37 mouse cellular contexts compared by ENCODE assay signal in genomic region chr16:58677491-58677890, GRCm38 (mm10). TPM values are rescaled to one million over a fixed set of nuclear protein-coding genes. Genes with fewer than 3 reads are reported as not detected.
DNase-seq lines count a peak whose midpoint lies in the region; ATAC-seq and TF ChIP-seq lines count a peak whose summit lies in the region.
"Had no signal": no experiment of that assay in that cellular context is flagged by ENCODE, and none has a peak within 500 bp of the region (broad histone marks: within the 10 kb centered on the region; RNA-seq: fewer than 3 reads in every experiment).

No protein-coding gene starts in this region.

- no peak for DNase-seq in frontal cortex, postnatal 36 days (ENCODE audit: low spot score in 2 of 2)
- DNase-seq in liver, embryonic 11.5 days (ENCODE audit: low spot score) = no peak
- DNase-seq in liver = no peak
- DNase-seq in liver, embryonic 14.5 days (ENCODE audit: low read depth in 3 of 3, low spot score in 3 of 3) = no peak
- no peak for DNase-seq in urinary bladder, adult 2 months (ENCODE audit: low spot score)
- DNase-seq: adrenal gland, adult 2 months; cerebellum, adult 11 months; cerebellum, adult 9-11 months; gastrocnemius, postnatal 14 days; heart, postnatal 4 days; kidney, adult 8-10 months; kidney, postnatal 4 days; layer of hippocampus, postnatal 36 days; left cerebral cortex, postnatal 4 days; lung, embryonic 14.5 days; lung, postnatal 14 days; midbrain, embryonic 14.5 days; retina, postnatal 1 day; right cerebral cortex, postnatal 14 days had no signal

- H3K36me3 ChIP-seq in liver, embryonic 11.5 days (ENCODE audit: control insufficient read depth, insufficient read depth, low read length) = peaks cover 45% of the 10 kb centered on the region
- peaks cover 91% of the 10 kb centered on the region for H3K36me3 ChIP-seq in liver, embryonic 14.5 days (replicated peaks; ENCODE audit: control insufficient read depth, insufficient read depth, low read depth)

- TF ChIP-seq EP300 in liver, embryonic 14.5 days (IDR thresholded peaks at IDR 0.05; ENCODE audit: low read depth) = no peak

- peaks cover 27% of the 10 kb centered on the region for H3K4me1 ChIP-seq in liver, embryonic 11.5 days (replicated peaks; ENCODE audit: control insufficient read depth, insufficient read depth, low read length)
- H3K4me1 ChIP-seq in liver, embryonic 14.5 days (replicated peaks; ENCODE audit: control insufficient read depth in 2 of 2, insufficient read depth in 2 of 2, low read length in 1 of 2) = peaks cover 30 to 31% of the 10 kb centered on the region in 2 experiments
- H3K4me1 ChIP-seq: hindbrain, embryonic 13.5 days had no signal

- H3K9ac ChIP-seq in liver, embryonic 11.5 days (ENCODE audit: low read depth, low read length) = peak overlapping the region; percentile 30; the same call in 1 of the 2 replicates
- H3K9ac ChIP-seq in liver, embryonic 14.5 days (replicated peaks) = peak overlapping the region; percentile 43
- H3K9ac ChIP-seq: hindbrain, embryonic 13.5 days; lung, embryonic 14.5 days had no signal

- 88% methylated on average over 5 of the region's 5 CpGs for WGBS in liver, embryonic 11.5 days
- WGBS in liver, embryonic 14.5 days (ENCODE audit: insufficient replicate concordance) = 84% methylated on average over 5 of the region's 5 CpGs

- H3K27me3 ChIP-seq in liver, embryonic 11.5 days (replicated peaks; ENCODE audit: control insufficient read depth, insufficient read depth, low read length) = no peaks in the 10 kb centered on the region
- no peaks in the 10 kb centered on the region for H3K27me3 ChIP-seq in liver, embryonic 14.5 days (ENCODE audit: control insufficient read depth, insufficient read depth, low read length)
- H3K27me3 ChIP-seq: hindbrain, embryonic 13.5 days had no signal

- H3K9me3 ChIP-seq in liver, embryonic 11.5 days (ENCODE audit: control insufficient read depth, low read length) = no peaks in the 10 kb centered on the region
- H3K9me3 ChIP-seq in liver, embryonic 14.5 days (ENCODE audit: control insufficient read depth, low read length) = no peaks in the 10 kb centered on the region
- H3K9me3 ChIP-seq: hindbrain, embryonic 13.5 days had no signal

- H3K27ac ChIP-seq in liver, embryonic 11.5 days (ENCODE audit: low read depth, low read length) = no peak overlapping the region; the same call in 1 of the 2 replicates
- H3K27ac ChIP-seq in liver, embryonic 14.5 days = peak overlapping the region; percentile 59
- H3K27ac ChIP-seq: hindbrain, embryonic 13.5 days; kidney, postnatal 0 days had no signal

- H3K4me3 ChIP-seq in liver, embryonic 11.5 days (ENCODE audit: low read depth, low read length) = no peak overlapping the region
- peak overlapping the region; percentile 13 to 31; a peak in 3 of 4 replicates for H3K4me3 ChIP-seq in liver, embryonic 14.5 days (ENCODE audit: insufficient read depth in 1 of 2, low read depth in 2 of 2, low read length in 2 of 2)
- H3K4me3 ChIP-seq: hindbrain, embryonic 13.5 days had no signal

- no peak for TF ChIP-seq CTCF in liver, embryonic 14.5 days (IDR thresholded peaks at IDR 0.05; ENCODE audit: low read depth)

- peak; percentile 42 for ATAC-seq in frontal cortex, adult (ENCODE audit: low TSS enrichment)
- no peak for ATAC-seq in liver, embryonic 11.5 days (replicated peaks; ENCODE audit: low FRiP score)
- ATAC-seq in liver, embryonic 14.5 days (ENCODE audit: insufficient read depth) = no peak
- ATAC-seq in erythroid progenitor cell, adult 5-6 weeks (replicated peaks; ENCODE audit: low FRiP score, poor library complexity, severe bottlenecking) = no peak
- ATAC-seq: activated CD4-positive, CD25-positive, alpha-beta regulatory T cell, adult 4 months; CD4-positive, CD25-positive, alpha-beta regulatory T cell, adult 4 months; forebrain, embryonic 16.5 days; intestine, embryonic 16.5 days had no signal

- H3K4me2 ChIP-seq in liver, embryonic 11.5 days = peak overlapping the region; percentile 33
- peak overlapping the region; percentile 84 for H3K4me2 ChIP-seq in liver, embryonic 14.5 days (ENCODE audit: low read depth)
- H3K4me2 ChIP-seq: heart, embryonic 11.5 days; hindbrain, embryonic 13.5 days; lung, embryonic 14.5 days had no signal

RNA-seq across cellular contexts. Expression of gene Cpox, which starts 7.4 kb away (rescaled TPM):
- 388 and 389 TPM in 2 replicates for polyA plus RNA-seq in liver, embryonic 11.5 days (2014; fragmentation: Nextera tagmentation; extraction: Ambion mirVana)
- polyA plus RNA-seq in liver, embryonic 14.5 days (2012; rRNA removed) = 207 and 272 TPM in 2 replicates
- 326 and 386 TPM in 2 replicates for polyA plus RNA-seq in liver, embryonic 14.5 days (2014; fragmentation: Nextera tagmentation; extraction: Ambion mirVana)
- polyA plus RNA-seq in urinary bladder, adult 2 months (2012; rRNA removed) = 20.3 and 26.5 TPM in 2 replicates
- total RNA-seq in erythroid progenitor cell, adult 5-6 weeks (2015; ENCODE audit: low replicate concordance) = 1,198 and 1,327 TPM in 2 replicates
- total RNA-seq in erythroid progenitor cell, adult 5-6 weeks (2017; ENCODE audit: low replicate concordance) = 966 and 1,012 TPM in 2 replicates

RNA-seq across cellular contexts. Expression of gene E330017A01Rik, which starts 39.0 kb away (rescaled TPM):
- polyA plus RNA-seq in liver, embryonic 11.5 days (2014; fragmentation: Nextera tagmentation; extraction: Ambion mirVana) = not detected in 2 replicates
- polyA plus RNA-seq in liver, embryonic 14.5 days (2012; rRNA removed) = not detected in 2 replicates
- not detected in 2 replicates for polyA plus RNA-seq in liver, embryonic 14.5 days (2014; fragmentation: Nextera tagmentation; extraction: Ambion mirVana)
- not detected in 2 replicates for polyA plus RNA-seq in urinary bladder, adult 2 months (2012; rRNA removed)
- not detected in 2 replicates for total RNA-seq in erythroid progenitor cell, adult 5-6 weeks (2015; ENCODE audit: low replicate concordance)
- total RNA-seq in erythroid progenitor cell, adult 5-6 weeks (2017; ENCODE audit: low replicate concordance) = not detected in 2 replicates
- total RNA-seq: adrenal gland, adult 2 months; adrenal gland, postnatal 4 days; gastrocnemius, postnatal 14 days; granulocyte monocyte progenitor cell, adult 5-6 weeks; heart, postnatal 4 days; layer of hippocampus, postnatal 36 days; left cerebral cortex, postnatal 4 days; monocyte, adult 5-6 weeks had no signal
- polyA plus RNA-seq: activated CD4-positive, CD25-positive, alpha-beta regulatory T cell, adult 4 months; adrenal gland, adult 2 months; CD4-positive, CD25-positive, alpha-beta regulatory T cell, adult 4 months; forebrain, embryonic 11.5 days; forebrain, embryonic 16.5 days; heart, embryonic 11.5 days; heart, embryonic 16.5 days; hindbrain, embryonic 13.5 days; intestine, embryonic 16.5 days; kidney, postnatal 0 days; limb, embryonic 14.5 days; lung, embryonic 14.5 days; midbrain, embryonic 14.5 days; neural tube, embryonic 14.5 days; small intestine, adult 2 months; stomach, embryonic 14.5 days had no signal

RNA-seq across cellular contexts. Expression of gene Gpr15, which starts 41.4 kb away (rescaled TPM):
- not detected in 2 replicates for polyA plus RNA-seq in liver, embryonic 11.5 days (2014; fragmentation: Nextera tagmentation; extraction: Ambion mirVana)
- polyA plus RNA-seq in liver, embryonic 14.5 days (2012; rRNA removed) = 0.02 and 0.07 TPM in 2 replicates
- polyA plus RNA-seq in liver, embryonic 14.5 days (2014; fragmentation: Nextera tagmentation; extraction: Ambion mirVana) = 0.08 and 0.14 TPM in 2 replicates
- polyA plus RNA-seq in urinary bladder, adult 2 months (2012; rRNA removed) = 0.03 TPM in 1 of 2 replicates, not detected in the other
- 1.1 TPM in 1 of 2 replicates, not detected in the other for total RNA-seq in erythroid progenitor cell, adult 5-6 weeks (2015; ENCODE audit: low replicate concordance)
- not detected in 2 replicates for total RNA-seq in erythroid progenitor cell, adult 5-6 weeks (2017; ENCODE audit: low replicate concordance)
- total RNA-seq: adrenal gland, adult 2 months; adrenal gland, postnatal 4 days; gastrocnemius, postnatal 14 days; heart, postnatal 4 days; layer of hippocampus, postnatal 36 days; left cerebral cortex, postnatal 4 days; monocyte, adult 5-6 weeks had no signal
- polyA plus RNA-seq: adrenal gland, adult 2 months; forebrain, embryonic 11.5 days; forebrain, embryonic 16.5 days; heart, embryonic 11.5 days; hindbrain, embryonic 13.5 days; kidney, postnatal 0 days; lung, embryonic 14.5 days; neural tube, embryonic 14.5 days; small intestine, adult 2 months; stomach, embryonic 14.5 days had no signal

RNA-seq across cellular contexts. Expression of gene Cldnd1, which starts 50.2 kb away (rescaled TPM):
- 65.3 and 73.3 TPM in 2 replicates for polyA plus RNA-seq in liver, embryonic 11.5 days (2014; fragmentation: Nextera tagmentation; extraction: Ambion mirVana)
- 14.1 and 15.4 TPM in 2 replicates for polyA plus RNA-seq in liver, embryonic 14.5 days (2012; rRNA removed)
- polyA plus RNA-seq in liver, embryonic 14.5 days (2014; fragmentation: Nextera tagmentation; extraction: Ambion mirVana) = 30.0 and 31.5 TPM in 2 replicates
- 66.6 and 79.2 TPM in 2 replicates for polyA plus RNA-seq in urinary bladder, adult 2 months (2012; rRNA removed)
- 27.2 and 30.6 TPM in 2 replicates for total RNA-seq in erythroid progenitor cell, adult 5-6 weeks (2015; ENCODE audit: low replicate concordance)
- 15.5 and 16.9 TPM in 2 replicates for total RNA-seq in erythroid progenitor cell, adult 5-6 weeks (2017; ENCODE audit: low replicate concordance)
